Mouse (Mus musculus) ES-CJ7 (cell line): ENCODE measurements around the gene Actl6b.
A peak's percentile ranks its signal among the peaks of the same experiment; 100 is the strongest.

Source experiments
- DNase-seq: peaks from one replicate; pipeline ENCODE4 v3.0.0; 2011; ENCODE audit warnings: low read depth, low spot score

The Actl6b gene

DNA sequence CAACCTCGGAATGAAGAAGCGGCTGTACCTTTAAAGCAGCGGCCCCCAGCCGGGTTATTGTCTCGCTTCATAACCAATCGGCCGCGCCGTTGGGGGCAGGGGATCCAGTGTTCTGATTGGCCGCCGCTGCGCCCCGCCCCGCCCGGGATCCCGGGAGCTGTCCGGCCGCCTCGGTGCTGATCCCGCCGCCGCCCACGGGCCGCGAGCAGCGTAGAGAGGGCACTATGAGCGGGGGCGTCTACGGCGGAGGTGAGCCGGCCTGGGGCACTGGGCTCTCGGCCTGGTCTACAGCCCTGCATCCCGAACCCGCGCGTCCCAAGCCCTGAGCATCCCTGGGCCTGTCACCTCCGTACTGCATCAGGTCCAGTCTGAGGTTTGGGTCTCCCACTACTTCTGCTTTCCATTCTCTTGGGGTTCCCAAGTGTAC, at the start of gene Actl6b:
Actl6b (plus strand) TSS at position 107 of the 427 bp plus-strand sequence.
- peak; percentile 85 for DNase-seq

DNA sequence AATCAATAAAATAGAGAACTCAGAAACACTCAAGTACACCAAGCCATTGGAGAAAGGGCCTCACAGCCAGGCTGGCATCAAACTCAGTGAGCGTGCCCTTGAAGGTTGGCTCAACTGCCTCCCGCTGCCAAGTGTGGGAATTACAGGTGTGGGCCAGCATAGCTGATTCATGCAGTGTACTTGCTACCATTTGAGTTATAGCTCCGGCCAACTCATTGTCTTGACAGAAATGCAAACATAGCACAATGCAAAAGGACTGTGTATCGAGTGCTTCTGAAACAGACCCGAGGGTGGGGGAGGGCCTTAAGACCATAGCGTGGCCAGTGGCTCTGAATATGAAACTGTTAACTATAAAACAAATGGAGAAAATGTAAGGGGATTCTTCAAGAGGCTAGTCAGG, 49.3 kb upstream of the Actl6b start:
- peak; percentile 41 for DNase-seq

DNA sequence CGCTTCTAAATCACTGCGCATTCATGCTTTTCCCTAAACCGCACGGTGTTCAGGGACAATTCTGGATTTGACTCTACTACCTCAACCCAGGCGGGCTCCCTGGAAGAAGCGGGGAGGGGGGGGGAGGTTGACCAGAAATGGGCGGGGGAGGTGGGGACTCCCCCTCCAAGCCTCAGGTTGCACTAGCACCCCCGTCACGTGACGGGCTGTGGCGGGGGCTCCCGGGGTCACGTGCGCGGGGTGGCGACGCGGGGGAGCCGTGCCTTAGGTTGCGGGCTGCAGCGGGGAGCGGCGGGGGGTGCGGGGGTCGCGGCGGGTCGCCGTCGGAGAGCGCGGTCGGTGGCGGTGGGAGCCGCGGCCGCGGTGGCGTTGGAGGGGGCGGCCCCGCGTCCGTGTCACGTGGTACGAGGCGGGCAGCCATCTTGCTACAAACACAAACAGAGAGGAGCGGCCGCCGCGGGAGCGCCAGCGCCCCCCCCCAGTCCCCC, 43.3 kb upstream of the Actl6b start:
- DNase-seq = peak; percentile 55

DNA sequence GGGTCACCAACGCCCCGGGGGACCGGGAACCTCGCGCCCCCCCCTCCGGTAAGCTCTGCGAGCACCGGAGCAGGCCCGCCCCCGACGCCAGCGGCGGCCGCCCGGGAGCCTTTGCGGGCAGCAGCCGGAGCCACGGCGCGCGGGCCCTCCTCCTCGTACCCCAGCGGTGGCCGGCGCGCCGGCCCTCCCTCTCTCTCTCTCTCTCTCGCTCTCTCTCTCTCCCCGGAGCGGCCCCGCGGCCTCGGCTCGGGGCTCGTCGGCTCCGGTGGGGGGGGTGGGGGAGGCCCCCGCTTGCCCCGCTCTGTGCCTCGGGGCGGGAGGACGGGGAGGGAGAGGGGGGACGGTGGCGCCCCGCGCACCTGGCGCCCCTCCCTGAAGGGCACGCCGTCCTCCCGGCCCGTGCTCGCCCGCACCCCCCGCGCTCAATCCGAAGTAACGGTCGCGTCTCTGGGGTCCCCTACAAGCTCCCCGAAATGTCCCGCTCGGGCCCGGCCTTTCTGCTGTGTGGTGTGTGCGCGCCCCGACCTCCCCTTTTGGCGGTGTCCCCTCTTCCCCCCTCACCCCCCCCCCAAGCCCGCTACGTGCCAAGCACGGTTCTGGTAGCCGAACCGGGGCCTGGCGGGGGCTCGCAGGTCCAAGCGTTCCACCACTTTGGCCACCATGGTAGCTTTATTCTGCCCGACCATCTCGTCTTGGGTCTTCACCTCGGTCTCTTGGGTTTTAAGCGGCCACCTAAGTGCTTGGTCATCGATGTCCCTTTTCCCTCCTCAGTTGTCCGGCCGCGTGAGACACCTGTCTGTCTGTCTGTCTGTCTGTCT, 42.5 kb upstream of the Actl6b start:
- no peak for DNase-seq

DNA sequence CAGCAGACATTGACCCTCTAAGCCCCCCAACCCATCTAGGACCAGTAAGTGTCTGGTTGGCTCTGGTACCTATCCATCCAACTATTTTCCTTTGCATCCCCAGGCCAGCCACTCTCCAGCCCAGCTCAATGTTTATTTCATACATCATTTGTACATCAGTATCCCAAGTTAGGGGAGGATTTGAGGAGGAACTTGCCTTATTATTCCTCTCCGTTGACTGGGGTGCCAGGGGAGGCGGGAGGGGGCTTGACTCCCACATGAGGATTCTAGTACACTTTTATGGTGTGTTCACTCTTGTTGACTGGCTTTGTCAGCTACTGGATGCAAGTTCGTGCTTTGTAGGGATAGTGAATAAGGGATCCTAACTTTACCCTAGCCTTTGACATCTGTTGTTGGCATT, 41.6 kb upstream of the Actl6b start:
- DNase-seq = no peak

DNA sequence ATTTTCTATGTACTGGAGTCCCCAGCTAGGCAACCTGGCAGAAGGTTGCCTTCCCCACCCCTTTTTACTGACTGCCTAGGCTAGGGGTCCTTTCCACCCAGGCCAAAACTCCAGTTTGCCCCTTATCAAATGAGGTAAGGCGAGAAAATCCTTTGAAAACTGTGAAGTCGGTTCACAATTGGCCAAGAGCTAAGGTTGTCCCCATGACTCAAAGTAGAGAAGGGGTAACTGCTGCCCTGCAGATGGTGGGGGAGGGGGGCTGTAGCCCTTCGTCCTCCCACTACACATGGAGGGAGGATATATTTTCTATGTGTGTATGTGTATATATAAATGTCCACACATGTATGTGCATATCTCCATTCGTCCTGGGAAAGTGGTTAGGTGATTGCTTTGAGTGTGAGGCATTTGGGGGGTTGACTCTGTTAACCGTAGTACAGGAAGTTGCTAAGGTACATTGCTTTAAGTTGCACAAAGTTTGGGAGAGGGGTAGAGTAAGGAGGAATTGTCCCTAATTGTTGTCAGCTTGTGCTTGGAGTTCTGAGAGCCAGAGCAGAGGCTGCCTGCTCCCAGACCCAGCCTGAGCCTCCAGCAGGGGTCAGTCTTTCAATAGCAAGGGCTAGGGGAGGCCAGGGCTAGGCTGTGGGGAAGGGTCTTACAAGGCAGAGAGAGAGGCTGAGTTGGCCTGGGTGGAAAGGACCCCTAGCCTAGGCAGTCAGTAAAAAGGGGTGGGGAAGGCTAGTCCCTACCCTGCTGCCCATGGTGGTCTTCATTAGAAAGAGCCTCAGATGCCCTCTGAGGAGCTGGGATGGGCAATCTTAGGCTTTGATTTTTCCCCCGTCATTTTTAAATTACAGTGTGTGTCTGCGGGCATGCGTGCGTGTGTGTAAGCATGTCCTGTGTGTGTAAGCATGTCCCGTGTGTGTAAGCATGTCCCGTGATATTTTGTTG, 40.2 kb upstream of the Actl6b start:
- DNase-seq = peak; percentile 48

DNA sequence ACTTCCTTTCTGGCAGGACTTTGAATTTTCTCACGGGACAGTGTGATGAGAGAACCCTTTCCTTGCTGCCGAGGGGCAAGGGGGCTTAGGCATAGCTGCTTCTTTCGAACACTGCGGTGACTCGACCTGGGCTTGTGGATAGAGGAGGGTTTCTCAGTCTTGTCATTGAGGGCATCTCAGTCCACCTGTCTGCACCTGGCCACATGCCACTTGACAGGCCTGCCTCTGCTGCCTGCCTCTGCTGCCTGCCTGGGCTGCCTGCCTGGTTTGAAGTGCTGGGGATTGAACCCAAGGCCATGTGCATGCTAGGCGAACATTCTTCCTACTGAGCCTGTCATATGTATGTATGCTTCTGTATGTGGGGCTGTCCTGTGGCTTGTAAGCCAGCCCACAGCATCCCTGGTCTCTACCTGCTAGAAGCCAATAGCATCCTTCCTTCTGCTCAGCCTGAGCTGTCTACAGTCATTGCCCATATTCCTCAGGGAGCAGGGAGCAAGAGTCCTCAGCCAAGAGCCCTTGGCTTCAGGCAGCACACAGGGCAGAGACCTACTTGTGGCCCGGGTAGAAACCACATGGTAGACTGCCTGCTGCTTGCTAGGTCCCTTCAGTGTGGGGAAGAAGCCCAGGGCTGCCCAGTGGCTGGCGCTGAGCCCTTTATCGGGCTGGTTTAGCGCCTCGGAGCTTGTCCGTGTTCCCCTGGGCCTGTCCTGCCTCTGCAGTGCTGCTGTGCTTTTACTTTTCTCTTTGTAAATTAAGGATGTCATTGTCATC, 39.2 kb upstream of the Actl6b start:
- no peak for DNase-seq

DNA sequence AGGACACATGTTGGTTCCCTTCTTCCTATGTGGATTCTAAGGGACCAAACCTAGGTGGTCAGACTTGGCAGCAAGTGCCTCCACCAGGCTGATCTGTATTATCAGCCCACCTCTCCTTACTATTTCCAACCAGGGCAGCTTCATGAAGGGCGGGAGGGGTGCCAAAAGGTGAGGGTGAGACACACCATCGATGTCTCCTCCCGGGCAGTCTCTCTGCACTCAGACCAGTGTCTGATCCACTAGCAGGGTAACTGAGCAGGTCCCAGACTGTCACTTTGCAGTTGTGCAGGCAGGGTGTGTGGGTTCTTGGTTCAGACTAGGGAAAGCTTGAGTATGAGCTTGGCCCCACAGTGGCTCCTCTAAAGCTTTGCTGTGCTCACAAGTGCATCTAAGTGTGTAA, 38.5 kb upstream of the Actl6b start:
- no peak for DNase-seq

DNA sequence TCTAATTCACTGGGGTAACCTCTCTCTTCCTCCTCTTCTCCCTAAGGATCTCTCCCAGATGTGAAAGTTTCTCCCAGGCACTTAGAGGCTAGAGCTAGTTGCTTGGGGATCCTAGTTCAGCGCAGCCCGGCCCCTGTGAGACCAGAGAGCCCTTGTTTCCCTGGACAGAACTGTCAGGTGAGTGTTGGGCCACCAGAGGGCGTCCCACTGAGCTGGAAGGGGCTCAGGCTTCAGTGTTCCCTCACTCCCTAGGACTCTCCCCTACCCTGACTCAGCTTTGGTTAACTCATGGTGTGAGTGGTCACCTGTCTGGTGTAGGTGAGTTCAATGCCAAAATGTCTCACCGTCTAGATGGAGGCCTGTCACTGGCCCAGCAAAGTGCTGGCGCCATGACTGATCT, 34.9 kb upstream of the Actl6b start, which contains the start of gene Gigyf1:
Gigyf1 (plus strand) TSS at position 113 of the 400 bp plus-strand sequence.
- peak; percentile 65 for DNase-seq

DNA sequence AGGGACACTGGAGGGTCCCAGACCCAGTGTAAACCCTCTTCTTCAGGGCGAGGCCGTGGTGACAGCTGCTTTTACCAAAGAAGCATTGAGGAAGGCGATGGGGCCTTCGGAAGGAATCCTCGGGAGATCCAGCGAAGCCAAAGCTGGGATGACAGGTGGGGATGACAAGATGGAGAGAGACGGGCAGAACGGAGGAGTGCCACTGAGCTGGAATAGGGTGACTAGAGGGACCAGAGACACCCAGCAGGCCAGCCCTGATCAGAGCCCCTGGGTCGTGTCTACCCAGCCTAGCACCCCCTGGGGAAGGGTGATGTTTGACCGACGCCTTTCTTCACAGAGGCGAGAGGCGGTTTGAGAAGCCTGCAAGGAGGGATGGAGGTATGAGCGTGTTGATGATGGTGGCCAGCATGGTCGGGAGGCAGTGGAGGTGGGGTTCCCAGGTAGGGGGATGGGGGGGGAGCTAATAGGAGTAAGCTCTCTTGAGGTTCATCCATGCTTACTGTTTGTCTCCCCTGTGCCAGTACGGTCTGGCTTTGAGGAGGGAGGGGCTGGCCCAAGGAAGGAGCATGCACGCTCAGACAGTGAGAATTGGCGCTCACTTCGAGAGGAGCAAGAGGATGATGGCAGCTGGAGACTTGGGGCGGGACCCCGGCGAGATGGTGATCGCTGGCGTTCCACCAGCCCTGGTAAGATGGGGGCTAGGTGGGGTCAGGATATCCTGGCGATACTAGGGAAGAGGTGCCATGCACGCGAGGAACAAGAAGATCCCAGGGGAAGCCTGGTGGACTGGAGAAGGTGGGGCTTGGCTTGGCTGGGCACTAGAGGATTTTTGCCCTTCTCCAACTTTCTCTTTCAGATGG, 33.4 kb upstream of the Actl6b start:
- no peak for DNase-seq

DNA sequence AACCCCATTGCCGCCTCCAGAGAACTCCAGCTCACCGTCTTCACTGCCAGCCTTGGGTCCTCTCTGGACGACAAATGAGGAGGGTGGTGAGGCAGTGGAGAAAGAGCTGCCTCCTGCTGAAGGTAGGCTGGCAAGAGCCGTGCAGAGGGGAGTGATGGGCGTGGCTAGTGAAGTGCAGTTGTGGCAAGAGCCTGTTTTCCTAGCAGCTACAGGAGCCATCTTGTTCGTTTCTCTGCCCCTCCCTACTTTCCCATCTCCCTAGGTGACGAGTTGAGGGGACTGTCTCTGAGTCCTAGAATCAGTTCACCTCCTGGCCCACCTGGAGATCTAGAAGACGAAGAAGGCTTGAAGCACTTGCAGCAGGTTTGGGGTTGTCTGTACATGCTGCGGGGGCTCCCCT, 31.5 kb upstream of the Actl6b start:
- DNase-seq = no peak

DNA sequence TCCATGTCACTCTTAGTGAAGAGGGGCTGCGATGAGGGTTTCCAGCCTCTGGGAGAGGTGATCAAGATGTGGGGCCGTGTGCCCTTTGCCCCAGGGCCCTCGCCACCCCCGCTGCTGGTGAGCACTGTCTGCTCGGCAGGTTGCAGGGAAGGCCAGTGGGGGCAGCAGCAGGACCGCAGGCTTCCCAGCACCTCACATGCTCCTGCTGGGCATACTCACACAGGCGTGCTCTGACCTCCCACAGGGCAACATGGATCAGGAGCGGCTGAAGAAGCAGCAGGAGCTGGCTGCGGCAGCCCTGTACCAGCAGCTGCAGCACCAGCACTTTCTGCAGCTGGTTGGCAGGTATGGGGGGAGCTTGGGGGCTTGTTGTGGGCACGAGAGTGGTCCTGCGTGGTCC, 30.6 kb upstream of the Actl6b start:
- DNase-seq = no peak

DNA sequence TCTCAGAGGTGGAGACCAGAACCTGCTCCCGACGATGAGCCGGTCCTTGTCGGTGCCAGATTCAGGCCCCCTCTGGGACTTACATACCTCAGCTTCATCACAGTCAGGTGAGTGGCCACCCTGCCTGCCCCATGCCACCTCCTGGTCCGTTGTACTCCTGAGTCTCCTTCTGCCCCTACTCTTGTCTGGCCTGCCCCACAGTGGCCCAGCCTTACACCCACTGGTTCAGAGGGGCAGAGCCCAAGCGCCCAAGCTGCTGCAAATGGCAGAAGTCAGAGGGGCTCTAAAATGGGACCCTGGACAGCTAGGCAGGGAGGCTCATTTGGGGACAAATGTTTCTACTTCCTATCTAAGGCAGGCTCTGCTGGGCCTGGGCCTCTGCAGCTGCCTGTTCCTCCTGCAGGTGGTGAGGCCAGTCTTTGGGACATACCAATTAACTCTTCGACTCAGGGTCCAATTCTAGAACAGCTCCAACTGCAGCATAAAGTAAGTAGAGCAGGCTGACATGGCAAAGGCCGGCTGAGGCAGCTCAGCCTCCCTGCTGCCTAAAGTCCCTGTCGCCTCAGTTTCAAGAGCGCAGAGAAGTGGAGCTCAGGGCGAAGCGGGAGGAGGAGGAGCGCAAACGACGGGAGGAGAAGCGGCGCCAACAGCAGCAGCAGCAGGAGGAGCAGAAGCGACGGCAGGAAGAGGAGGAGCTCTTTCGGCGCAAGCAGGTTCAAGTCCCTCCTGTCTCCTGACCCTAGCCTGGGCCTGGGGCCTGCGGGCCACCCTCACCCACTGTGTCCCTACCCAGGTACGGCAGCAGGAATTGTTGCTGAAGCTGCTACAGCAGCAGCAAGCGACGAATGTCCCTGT, 29.7 kb upstream of the Actl6b start:
- peak; percentile 45 for DNase-seq

DNA sequence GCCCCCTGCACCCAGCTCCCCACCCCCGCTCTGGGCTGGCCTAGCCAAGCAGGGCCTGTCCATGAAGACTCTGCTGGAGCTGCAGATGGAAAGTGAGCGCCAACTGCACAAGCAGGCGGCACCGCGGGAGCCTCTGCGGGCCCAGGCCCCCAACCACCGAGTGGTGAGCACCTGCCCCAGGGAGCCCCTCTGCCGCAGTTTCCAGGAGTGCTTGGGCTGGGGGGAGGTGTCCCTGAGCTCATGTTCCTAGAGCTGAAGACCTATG, 29.1 kb upstream of the Actl6b start:
- DNase-seq = no peak

DNA sequence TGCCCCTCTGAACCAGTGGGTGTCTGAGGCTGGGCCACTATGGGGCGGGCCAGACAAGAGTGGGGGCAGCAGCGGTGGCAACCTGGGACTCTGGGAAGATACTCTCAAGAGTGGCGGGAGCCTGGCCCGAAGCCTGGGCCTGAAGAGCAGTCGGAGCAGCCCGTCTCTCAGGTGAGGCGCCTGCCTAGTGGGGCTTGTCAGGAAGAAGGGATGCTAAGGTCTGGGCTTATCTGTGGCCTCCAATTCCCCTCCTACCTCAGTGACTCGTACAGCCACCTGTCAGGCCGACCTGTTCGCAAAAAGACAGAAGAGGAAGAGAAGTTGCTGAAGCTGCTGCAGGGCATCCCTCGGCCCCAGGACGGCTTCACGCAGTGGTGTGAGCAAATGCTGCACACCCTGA, 28.6 kb upstream of the Actl6b start:
- no peak for DNase-seq

DNA sequence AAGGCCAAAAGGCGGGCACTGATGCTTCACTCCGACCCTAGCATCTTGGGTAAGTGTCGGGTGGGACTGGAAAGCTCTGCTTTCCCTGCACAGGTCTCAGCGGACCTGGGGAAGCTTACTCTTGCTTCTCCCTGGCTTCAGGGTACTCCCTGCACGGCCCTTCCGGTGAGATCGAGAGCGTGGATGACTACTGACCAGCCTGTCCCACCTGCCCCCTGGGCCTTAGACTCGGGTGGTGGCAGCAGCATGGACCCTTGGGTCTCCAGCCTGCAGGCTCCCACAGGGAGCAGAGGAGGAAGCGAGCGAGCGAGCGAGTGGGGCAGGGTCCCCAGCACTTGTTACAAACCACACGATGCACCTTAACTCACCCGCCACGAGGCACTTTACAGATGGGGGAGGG, 27.8 kb upstream of the Actl6b start:
- no peak for DNase-seq

DNA sequence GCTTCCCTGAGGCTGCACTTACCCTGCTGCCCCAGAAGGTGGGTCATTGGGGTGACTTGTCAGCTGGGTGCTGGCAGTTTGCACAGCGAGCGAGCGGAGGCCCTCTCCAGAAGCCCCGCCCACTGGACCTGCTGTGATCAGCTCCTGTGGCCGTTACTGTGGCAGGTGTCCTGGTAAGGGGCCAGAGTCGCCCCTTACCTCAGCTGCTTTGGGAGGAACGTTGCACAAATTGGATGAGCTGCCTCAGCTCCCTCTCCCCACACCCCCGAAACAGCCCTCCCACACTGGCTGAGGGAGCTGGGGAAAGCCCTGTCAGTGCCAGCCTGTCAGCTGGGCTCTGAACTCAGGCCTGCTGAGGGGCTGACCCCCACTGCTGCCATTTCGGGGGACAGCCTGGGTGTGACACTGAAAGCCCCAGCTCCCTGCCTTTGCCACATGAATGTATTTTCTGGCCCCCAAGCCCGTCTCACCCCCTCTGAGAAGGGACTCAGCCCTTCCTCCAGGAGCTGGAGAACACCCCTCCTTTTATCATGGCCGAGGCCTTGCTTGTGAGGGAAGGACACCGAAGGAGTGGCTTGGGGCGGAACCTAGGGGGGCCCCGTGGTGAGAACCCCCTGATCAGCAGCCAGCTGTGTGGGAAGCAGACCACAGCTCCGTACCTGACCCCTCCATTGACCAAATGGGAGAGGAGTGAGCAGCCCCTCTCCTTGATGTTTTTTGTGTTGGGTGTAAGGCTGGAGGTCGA, 27.0 kb upstream of the Actl6b start:
- DNase-seq = no peak

DNA sequence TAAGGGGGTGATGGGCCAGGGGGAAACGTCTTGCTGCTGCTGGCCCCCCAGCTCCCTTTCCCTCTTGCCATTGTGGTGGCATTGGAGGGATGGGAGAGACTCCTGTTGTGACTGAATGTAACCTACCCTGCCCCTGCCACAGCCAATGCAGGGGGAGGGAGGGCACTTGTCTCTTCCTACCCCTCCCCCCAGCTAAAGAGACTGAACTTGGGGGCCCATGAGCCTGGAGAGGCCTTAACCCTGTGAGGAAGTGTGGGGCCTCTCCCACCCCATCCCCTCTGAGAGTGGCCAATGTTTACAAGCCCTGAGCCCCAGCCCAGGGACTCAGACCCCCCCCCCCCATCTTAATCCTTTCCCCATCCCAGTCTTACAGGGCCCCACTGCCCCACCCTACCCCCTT, 25.9 kb upstream of the Actl6b start:
- no peak for DNase-seq

DNA sequence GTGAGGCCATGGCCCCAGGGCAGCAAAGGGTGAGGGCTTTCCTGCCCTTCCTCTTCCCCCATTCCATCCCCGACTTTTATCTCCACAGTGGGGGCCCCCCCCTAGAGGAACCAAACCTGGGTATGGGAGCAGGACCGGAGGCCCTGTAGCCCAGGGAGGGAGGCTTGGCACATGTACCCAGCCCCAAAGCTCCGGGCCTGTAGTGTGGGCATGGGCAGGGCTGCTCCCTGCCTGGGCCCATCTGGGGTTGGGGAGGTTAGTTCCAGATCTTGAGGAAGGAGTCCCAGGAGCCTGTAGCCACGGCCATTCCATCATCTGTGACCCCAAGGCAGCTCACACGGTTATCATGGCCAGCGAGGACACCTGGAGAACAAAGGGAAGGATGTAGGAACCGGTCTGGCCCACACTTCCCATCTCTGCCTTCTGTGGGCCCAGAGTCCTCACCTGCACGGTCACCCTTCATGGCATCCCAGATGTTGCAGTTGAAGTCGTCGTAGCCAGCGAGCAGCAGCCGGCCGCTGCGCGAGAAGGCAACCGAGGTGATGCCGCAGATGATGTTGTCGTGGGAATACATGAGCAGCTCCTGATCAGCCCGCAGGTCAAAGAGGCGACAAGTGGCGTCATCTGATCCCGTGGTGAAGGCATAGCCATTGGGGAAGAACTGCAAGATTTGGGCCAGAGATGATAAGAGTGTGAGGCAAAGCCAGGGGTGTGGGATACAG, 24.9 kb upstream of the Actl6b start:
- no peak for DNase-seq
